Mouse (Mus musculus) bone marrow macrophage, adult 2 months (primary cell): ENCODE results near the gene Natd1.

Experiments
- CTCF ChIP-seq: IDR thresholded peaks from 2 replicates; pipeline ENCODE4 v1.5.1; 2012; ENCODE audit warnings: low read depth, mild to moderate bottlenecking, low read length, moderate library complexity
- POLR2A ChIP-seq: IDR thresholded peaks from 2 replicates; pipeline ENCODE4 v1.6.1; 2012; ENCODE audit warnings: mild to moderate bottlenecking, low read depth, low read length, borderline replicate concordance

- TF ChIP-seq CTCF = no peak
- no peak for TF ChIP-seq POLR2A
Measured at GRCm38 (mm10) chr11:60932503-60933020, 18.0 kb upstream of the Natd1 start.
